Mouse (Mus musculus): ENCODE data around the gene Hsd3b4. TPM values are rescaled to one million over a fixed set of nuclear protein-coding genes. Genes with fewer than 3 reads are reported as not detected.
"Not testable (repeated sequence)": the region's sequence is repeated elsewhere in the genome, so short reads cannot be mapped to it uniquely, and the experiment has no call there.

The Hsd3b4 gene
- polyA plus RNA-seq (2012; rRNA removed), result 0.51 and 0.52 TPM in 2 replicates

DNA sequence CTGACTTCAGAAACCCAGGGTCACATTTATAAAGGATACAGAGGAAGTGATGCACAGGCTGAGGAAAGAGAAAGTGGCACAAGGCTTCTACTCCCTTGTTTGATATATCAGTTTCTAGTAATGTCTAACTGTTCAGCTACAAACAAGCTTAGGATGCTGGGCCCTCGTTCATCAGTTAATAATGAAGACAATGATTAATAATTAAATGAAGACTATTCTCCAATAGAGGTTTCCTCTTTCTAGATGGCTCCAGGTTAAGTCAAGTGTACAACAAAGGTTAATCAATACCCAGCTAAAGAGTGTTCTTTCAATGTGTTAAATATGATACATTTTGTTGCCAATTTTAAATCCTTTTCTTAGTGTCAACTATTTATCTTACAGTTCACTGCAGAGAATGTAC, at the start of gene Hsd3b4:
Gene Hsd3b4 (minus strand): TSS at position 101 of the 400 bp plus-strand sequence.
- H3K4me3 ChIP-seq (ENCODE audit: control insufficient read depth, low read depth, low read length), result not testable (repeated sequence)

DNA sequence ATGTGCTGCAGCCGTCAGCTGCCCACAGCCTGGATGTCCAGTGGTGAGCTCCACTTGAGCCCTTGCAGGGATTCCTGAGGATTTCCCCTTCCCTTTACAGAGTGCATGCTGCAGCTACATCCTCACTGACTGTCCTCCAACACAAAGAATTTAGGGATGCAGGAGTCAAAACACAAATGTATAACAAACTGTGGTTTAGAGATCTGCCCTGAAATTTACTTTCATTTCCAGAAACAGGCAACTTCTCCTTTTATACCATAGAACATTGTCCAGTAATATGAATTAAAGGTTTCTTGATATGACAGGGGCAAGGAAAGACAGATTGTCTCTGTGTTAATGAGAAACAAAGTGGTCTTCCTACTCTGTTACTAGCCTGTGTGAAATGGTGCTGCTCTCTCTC, 40.5 kb upstream of the Hsd3b4 start:
- not testable (repeated sequence) for H3K4me1 ChIP-seq (ENCODE audit: control insufficient read depth, insufficient read depth, low read length); H3K36me3 ChIP-seq (ENCODE audit: control insufficient read depth, insufficient read depth, low read length); H3K27ac ChIP-seq (ENCODE audit: control insufficient read depth, insufficient read depth, low read depth, low read length); H3K4me3 ChIP-seq (ENCODE audit: control insufficient read depth, low read depth, low read length); H3K27me3 ChIP-seq (ENCODE audit: control insufficient read depth, insufficient read depth, low read length)

More for the DNA sequence above, at the start of gene Hsd3b4:
- not testable (repeated sequence) for H3K4me1 ChIP-seq (ENCODE audit: control insufficient read depth, insufficient read depth, low read length); H3K27me3 ChIP-seq (ENCODE audit: control insufficient read depth, insufficient read depth, low read length); H3K36me3 ChIP-seq (ENCODE audit: control insufficient read depth, insufficient read depth, low read length); H3K27ac ChIP-seq (ENCODE audit: control insufficient read depth, insufficient read depth, low read depth, low read length)

DNA sequence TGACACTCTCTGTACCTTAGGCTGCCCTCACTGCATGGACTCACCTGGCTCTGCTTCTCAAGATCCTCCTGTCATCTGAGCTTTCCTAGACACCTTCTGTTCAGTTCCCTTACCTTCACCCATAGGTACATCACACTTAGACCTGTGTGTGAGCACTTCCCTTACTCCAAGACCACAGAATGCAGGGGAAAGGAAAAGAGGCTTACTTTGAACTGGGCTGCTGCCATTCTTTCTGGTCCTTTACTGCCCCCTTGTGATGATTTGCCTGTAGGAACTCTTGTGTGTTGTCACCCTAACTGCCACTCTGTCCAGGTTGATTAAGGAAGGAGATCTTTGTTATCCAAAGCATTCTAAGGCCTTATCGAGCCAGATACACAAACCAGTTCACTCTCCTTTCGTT, 39.9 kb upstream of the Hsd3b4 start:
- H3K4me3 ChIP-seq (ENCODE audit: control insufficient read depth, low read depth, low read length); H3K36me3 ChIP-seq (ENCODE audit: control insufficient read depth, insufficient read depth, low read length); H3K27me3 ChIP-seq (ENCODE audit: control insufficient read depth, insufficient read depth, low read length); H3K27ac ChIP-seq (ENCODE audit: control insufficient read depth, insufficient read depth, low read depth, low read length); H3K4me1 ChIP-seq (ENCODE audit: control insufficient read depth, insufficient read depth, low read length): not testable (repeated sequence)

- H3K4me1 ChIP-seq (ENCODE audit: control insufficient read depth, insufficient read depth, low read length); H3K4me3 ChIP-seq (ENCODE audit: control insufficient read depth, low read depth, low read length); H3K36me3 ChIP-seq (ENCODE audit: control insufficient read depth, insufficient read depth, low read length); H3K27me3 ChIP-seq (ENCODE audit: control insufficient read depth, insufficient read depth, low read length); H3K27ac ChIP-seq (ENCODE audit: control insufficient read depth, insufficient read depth, low read depth, low read length): not testable (repeated sequence)
Observed at GRCm38 (mm10) chr3:98548495-98548894, 38.2 kb upstream of the Hsd3b4 start.

DNA sequence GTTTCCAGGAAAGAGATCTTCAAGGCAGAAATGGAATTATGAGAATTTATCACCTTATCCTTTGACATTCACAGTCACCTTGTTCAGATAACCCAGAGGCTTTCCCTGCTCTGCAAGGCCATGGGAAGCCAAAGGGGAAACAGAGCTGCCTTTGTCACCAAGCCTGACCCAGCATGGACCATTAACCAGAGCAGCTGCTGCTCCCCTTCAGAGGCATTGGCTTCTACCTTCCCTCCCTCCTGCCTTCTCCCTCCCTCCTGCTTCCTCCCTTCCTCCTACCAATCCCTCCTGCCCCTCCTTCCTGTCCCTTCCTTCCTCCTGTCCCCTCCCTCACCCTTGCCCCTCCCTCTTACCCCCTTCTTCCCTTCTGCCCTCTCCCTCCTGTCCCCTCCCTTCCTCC, 37.3 kb upstream of the Hsd3b4 start:
- H3K27ac ChIP-seq (ENCODE audit: control insufficient read depth, insufficient read depth, low read depth, low read length); H3K27me3 ChIP-seq (ENCODE audit: control insufficient read depth, insufficient read depth, low read length); H3K4me1 ChIP-seq (ENCODE audit: control insufficient read depth, insufficient read depth, low read length); H3K36me3 ChIP-seq (ENCODE audit: control insufficient read depth, insufficient read depth, low read length); H3K4me3 ChIP-seq (ENCODE audit: control insufficient read depth, low read depth, low read length): not testable (repeated sequence)

GRCm38 (mm10) chr3:98524978-98525377, 14.7 kb upstream of the Hsd3b4 start:
- H3K4me1 ChIP-seq (ENCODE audit: control insufficient read depth, insufficient read depth, low read length); H3K27me3 ChIP-seq (ENCODE audit: control insufficient read depth, insufficient read depth, low read length); H3K4me3 ChIP-seq (ENCODE audit: control insufficient read depth, low read depth, low read length); H3K36me3 ChIP-seq (ENCODE audit: control insufficient read depth, insufficient read depth, low read length); H3K27ac ChIP-seq (ENCODE audit: control insufficient read depth, insufficient read depth, low read depth, low read length): not testable (repeated sequence)

DNA sequence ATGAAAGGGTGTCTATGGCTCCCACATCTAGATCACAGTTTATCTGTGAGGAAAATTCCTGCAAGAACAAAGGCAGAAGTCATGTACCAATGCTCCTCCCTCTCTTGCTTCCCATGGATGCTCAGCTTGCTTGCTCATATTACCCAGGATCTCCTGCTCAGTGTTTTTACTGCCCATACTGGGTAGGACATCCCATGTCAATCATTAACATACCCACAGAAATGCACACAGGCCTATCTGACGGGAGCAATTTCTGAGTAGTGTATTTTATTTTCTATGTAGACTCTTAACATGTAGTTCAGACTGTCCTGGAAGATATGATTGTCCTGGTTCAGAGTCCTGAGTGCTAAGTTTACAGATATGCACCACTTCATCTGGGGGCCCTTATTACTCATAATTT, 14.2 kb upstream of the Hsd3b4 start:
- not testable (repeated sequence) for H3K4me3 ChIP-seq (ENCODE audit: control insufficient read depth, low read depth, low read length); H3K36me3 ChIP-seq (ENCODE audit: control insufficient read depth, insufficient read depth, low read length); H3K27ac ChIP-seq (ENCODE audit: control insufficient read depth, insufficient read depth, low read depth, low read length); H3K4me1 ChIP-seq (ENCODE audit: control insufficient read depth, insufficient read depth, low read length); H3K27me3 ChIP-seq (ENCODE audit: control insufficient read depth, insufficient read depth, low read length)

DNA sequence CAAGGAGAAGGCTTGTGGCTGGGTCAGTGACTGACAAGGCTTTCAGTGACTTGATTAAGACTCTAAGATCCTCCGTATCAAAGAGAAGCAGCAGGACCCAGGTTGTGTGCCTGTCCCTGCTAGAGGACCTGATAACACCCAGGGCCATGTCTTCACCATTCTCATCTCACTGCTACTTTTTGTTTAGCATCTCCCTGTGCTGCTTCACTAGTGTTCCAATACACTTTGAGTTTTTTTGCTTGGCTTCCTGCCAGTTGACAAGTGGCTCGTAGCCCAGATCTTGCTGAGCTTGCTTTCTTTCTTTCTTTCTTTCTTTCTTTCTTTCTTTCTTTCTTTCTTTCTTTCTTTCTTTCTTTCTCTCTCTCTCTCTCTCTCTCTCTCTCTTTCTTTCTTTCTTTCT, 12.5 kb upstream of the Hsd3b4 start:
- H3K27me3 ChIP-seq (ENCODE audit: control insufficient read depth, insufficient read depth, low read length); H3K27ac ChIP-seq (ENCODE audit: control insufficient read depth, insufficient read depth, low read depth, low read length); H3K4me3 ChIP-seq (ENCODE audit: control insufficient read depth, low read depth, low read length); H3K36me3 ChIP-seq (ENCODE audit: control insufficient read depth, insufficient read depth, low read length); H3K4me1 ChIP-seq (ENCODE audit: control insufficient read depth, insufficient read depth, low read length): not testable (repeated sequence)

- H3K27me3 ChIP-seq (ENCODE audit: control insufficient read depth, insufficient read depth, low read length); H3K27ac ChIP-seq (ENCODE audit: control insufficient read depth, insufficient read depth, low read depth, low read length); H3K4me3 ChIP-seq (ENCODE audit: control insufficient read depth, low read depth, low read length); H3K4me1 ChIP-seq (ENCODE audit: control insufficient read depth, insufficient read depth, low read length); H3K36me3 ChIP-seq (ENCODE audit: control insufficient read depth, insufficient read depth, low read length): not testable (repeated sequence)
Observed at GRCm38 (mm10) chr3:98507229-98507628, 3.1 kb downstream of the Hsd3b4 start.

DNA sequence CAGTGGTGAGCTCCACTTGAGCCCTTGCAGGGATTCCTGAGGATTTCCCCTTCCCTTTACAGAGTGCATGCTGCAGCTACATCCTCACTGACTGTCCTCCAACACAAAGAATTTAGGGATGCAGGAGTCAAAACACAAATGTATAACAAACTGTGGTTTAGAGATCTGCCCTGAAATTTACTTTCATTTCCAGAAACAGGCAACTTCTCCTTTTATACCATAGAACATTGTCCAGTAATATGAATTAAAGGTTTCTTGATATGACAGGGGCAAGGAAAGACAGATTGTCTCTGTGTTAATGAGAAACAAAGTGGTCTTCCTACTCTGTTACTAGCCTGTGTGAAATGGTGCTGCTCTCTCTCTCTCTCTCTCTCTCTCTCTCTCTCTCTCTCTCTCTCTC, 12.9 kb downstream of the Hsd3b4 start:
- H3K27ac ChIP-seq (ENCODE audit: control insufficient read depth, insufficient read depth, low read depth, low read length); H3K27me3 ChIP-seq (ENCODE audit: control insufficient read depth, insufficient read depth, low read length); H3K4me1 ChIP-seq (ENCODE audit: control insufficient read depth, insufficient read depth, low read length); H3K36me3 ChIP-seq (ENCODE audit: control insufficient read depth, insufficient read depth, low read length); H3K4me3 ChIP-seq (ENCODE audit: control insufficient read depth, low read depth, low read length): not testable (repeated sequence)

DNA sequence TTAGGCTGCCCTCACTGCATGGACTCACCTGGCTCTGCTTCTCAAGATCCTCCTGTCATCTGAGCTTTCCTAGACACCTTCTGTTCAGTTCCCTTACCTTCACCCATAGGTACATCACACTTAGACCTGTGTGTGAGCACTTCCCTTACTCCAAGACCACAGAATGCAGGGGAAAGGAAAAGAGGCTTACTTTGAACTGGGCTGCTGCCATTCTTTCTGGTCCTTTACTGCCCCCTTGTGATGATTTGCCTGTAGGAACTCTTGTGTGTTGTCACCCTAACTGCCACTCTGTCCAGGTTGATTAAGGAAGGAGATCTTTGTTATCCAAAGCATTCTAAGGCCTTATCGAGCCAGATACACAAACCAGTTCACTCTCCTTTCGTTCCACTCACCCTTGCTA, 13.6 kb downstream of the Hsd3b4 start:
- not testable (repeated sequence) for H3K27ac ChIP-seq (ENCODE audit: control insufficient read depth, insufficient read depth, low read depth, low read length); H3K4me3 ChIP-seq (ENCODE audit: control insufficient read depth, low read depth, low read length); H3K36me3 ChIP-seq (ENCODE audit: control insufficient read depth, insufficient read depth, low read length); H3K27me3 ChIP-seq (ENCODE audit: control insufficient read depth, insufficient read depth, low read length); H3K4me1 ChIP-seq (ENCODE audit: control insufficient read depth, insufficient read depth, low read length)

GRCm38 (mm10) chr3:98495055-98495454, 15.3 kb downstream of the Hsd3b4 start:
- H3K36me3 ChIP-seq (ENCODE audit: control insufficient read depth, insufficient read depth, low read length); H3K27me3 ChIP-seq (ENCODE audit: control insufficient read depth, insufficient read depth, low read length); H3K27ac ChIP-seq (ENCODE audit: control insufficient read depth, insufficient read depth, low read depth, low read length); H3K4me3 ChIP-seq (ENCODE audit: control insufficient read depth, low read depth, low read length); H3K4me1 ChIP-seq (ENCODE audit: control insufficient read depth, insufficient read depth, low read length): not testable (repeated sequence)

DNA sequence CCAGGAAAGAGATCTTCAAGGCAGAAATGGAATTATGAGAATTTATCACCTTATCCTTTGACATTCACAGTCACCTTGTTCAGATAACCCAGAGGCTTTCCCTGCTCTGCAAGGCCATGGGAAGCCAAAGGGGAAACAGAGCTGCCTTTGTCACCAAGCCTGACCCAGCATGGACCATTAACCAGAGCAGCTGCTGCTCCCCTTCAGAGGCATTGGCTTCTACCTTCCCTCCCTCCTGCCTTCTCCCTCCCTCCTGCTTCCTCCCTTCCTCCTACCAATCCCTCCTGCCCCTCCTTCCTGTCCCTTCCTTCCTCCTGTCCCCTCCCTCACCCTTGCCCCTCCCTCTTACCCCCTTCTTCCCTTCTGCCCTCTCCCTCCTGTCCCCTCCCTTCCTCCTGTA, 16.1 kb downstream of the Hsd3b4 start:
- H3K36me3 ChIP-seq (ENCODE audit: control insufficient read depth, insufficient read depth, low read length); H3K27ac ChIP-seq (ENCODE audit: control insufficient read depth, insufficient read depth, low read depth, low read length); H3K4me3 ChIP-seq (ENCODE audit: control insufficient read depth, low read depth, low read length); H3K27me3 ChIP-seq (ENCODE audit: control insufficient read depth, insufficient read depth, low read length); H3K4me1 ChIP-seq (ENCODE audit: control insufficient read depth, insufficient read depth, low read length): not testable (repeated sequence)
